Mouse (Mus musculus) embryo, embryonic 9.5 days (tissue): ENCODE measurements around the gene Gm28230.

Experiments
- DNase-seq: peaks from one replicate; pipeline ENCODE4 v3.0.0-alpha.2; 2017; ENCODE audit errors: extremely low spot score

Gene Gm28230

GRCm38 (mm10) chr2:74722949-74723348 lies 3.6 kb upstream of the Gm28230 start:
- DNase-seq: no peak

GRCm38 (mm10) chr2:74724244-74725015 lies 2.1 kb upstream of the Gm28230 start:
- DNase-seq: no peak

- no peak for DNase-seq
Observed at GRCm38 (mm10) chr2:74725171-74725570, 1.4 kb upstream of the Gm28230 start.

GRCm38 (mm10) chr2:74726973-74727639 lies 578 bp downstream of the Gm28230 start:
- peak; percentile 41 for DNase-seq

GRCm38 (mm10) chr2:74727640-74728302 lies 1.2 kb downstream of the Gm28230 start:
- peak; percentile 58 for DNase-seq

- DNase-seq: peak; percentile 43
Observed at GRCm38 (mm10) chr2:74728303-74728680, 1.8 kb downstream of the Gm28230 start.

- peak; percentile 56 for DNase-seq
Observed at GRCm38 (mm10) chr2:74730331-74730730, 3.8 kb downstream of the Gm28230 start.

- DNase-seq: peak; percentile 52
Observed at GRCm38 (mm10) chr2:74731055-74731454, 4.5 kb downstream of the Gm28230 start.

- peak; percentile 52 for DNase-seq
Observed at GRCm38 (mm10) chr2:74731799-74732512, 5.4 kb downstream of the Gm28230 start.

- DNase-seq: peak; percentile 71
Observed at GRCm38 (mm10) chr2:74732513-74733316, 6.2 kb downstream of the Gm28230 start.

- DNase-seq: peak; percentile 52
Observed at GRCm38 (mm10) chr2:74733317-74733661, 6.8 kb downstream of the Gm28230 start.

GRCm38 (mm10) chr2:74733765-74734164 lies 7.2 kb downstream of the Gm28230 start:
- peak; percentile 66 for DNase-seq

GRCm38 (mm10) chr2:74734451-74734850 lies 7.9 kb downstream of the Gm28230 start:
- DNase-seq: peak; percentile 79

- DNase-seq: no peak
Observed at GRCm38 (mm10) chr2:74734996-74735811, 8.7 kb downstream of the Gm28230 start.

GRCm38 (mm10) chr2:74735851-74736687 lies 9.5 kb downstream of the Gm28230 start:
- DNase-seq: peak; percentile 81

- peak; percentile 55 for DNase-seq
Observed at GRCm38 (mm10) chr2:74736688-74737577, 10.4 kb downstream of the Gm28230 start.

- peak; percentile 61 for DNase-seq
Observed at GRCm38 (mm10) chr2:74737578-74738070, 11.1 kb downstream of the Gm28230 start.
